Mouse (Mus musculus) forebrain, embryonic 16.5 days (tissue): ENCODE measurements at regions not wholly inside any gene's neighbourhood (a gene's known extent, or its start where the extent isn't known, plus 50 kb on each side); places are given as distances from the start of the nearest gene placed in this dataset.
A peak's percentile ranks its signal among the peaks of the same experiment; 100 is the strongest.
"Not testable (repeated sequence)": the region's sequence is repeated elsewhere in the genome, so short reads cannot be mapped to it uniquely, and the experiment has no call there.

Source experiments
- ATAC-seq: fragments of 200-750 bp; cut with Nextera tagmentation; 2 replicates; pipeline ENCODE4 v1.8.0; 2017; ENCODE audit warnings: mild to moderate bottlenecking, moderate library complexity
- H3K27ac ChIP-seq: fragments of 300-500 bp; sonication (generic); 2 replicates; pipeline ENCODE4 v1.5.1; 2014; ENCODE audit warnings: low read length, control low read depth
- H3K27me3 ChIP-seq: fragments of 300-500 bp; sonication (generic); replicated peaks from 2 replicates; pipeline ENCODE4 v1.6.1; 2014; ENCODE audit warnings: low read length; ENCODE audit not compliant: control insufficient read depth, insufficient read depth
- H3K36me3 ChIP-seq: fragments of 300-500 bp; sonication (generic); 2 replicates; pipeline ENCODE4 v1.6.1; 2014; ENCODE audit not compliant: control insufficient read depth, insufficient read depth
- H3K4me1 ChIP-seq: fragments of 300-500 bp; sonication (generic); replicated peaks from 2 replicates; pipeline ENCODE4 v1.6.1; 2014; ENCODE audit warnings: low read length; ENCODE audit not compliant: control insufficient read depth, insufficient read depth
- H3K4me2 ChIP-seq: fragments of 300-500 bp; sonication (generic); 2 replicates; pipeline ENCODE4 v1.6.1; 2014; ENCODE audit warnings: mild to moderate bottlenecking, low read length, control low read depth
- H3K4me3 ChIP-seq: fragments of 300-500 bp; sonication (generic); replicated peaks from 2 replicates; pipeline ENCODE4 v1.5.1; 2014; ENCODE audit warnings: mild to moderate bottlenecking, low read length, control low read depth
- H3K9ac ChIP-seq: fragments of 300-500 bp; sonication (generic); replicated peaks from 2 replicates; pipeline ENCODE4 v1.6.1; 2014; ENCODE audit warnings: low read depth, low read length, control low read depth
- H3K9me3 ChIP-seq: fragments of 300-500 bp; sonication (generic); 2 replicates; pipeline ENCODE4 v1.6.1; 2016; ENCODE audit warnings: low read length; ENCODE audit not compliant: control insufficient read depth
- WGBS: fragments of 180-500 bp; shearing (Covaris S2); extraction: QIAGEN DNeasy Blood & Tissue Kit; methylation state at CpG from one replicate; pipeline ENCODE4 v1.1.7; 2014; 5-methylcytosine and 5-hydroxymethylcytosine counted together

DNA sequence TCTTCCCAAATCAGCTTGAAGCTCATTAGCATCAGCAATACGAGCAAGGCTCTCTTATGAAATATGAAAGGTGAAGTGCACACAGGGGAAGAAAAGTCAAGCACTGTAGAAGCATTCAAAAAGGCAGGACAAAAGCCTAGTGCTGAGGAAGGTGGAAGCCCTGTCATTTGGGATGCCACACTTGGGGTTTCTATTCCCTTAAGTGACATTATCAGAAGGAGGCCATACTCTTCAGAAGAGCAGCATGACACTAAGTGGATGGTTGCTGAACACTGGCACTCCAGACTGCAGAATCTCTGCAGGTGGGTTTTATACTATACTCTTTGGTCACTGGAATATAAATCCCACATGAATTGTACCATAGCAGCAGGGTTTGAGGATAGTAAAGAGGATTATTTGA is 120.4 kb upstream of the Pcsk1 start:
- no peaks in the 10 kb centered on the region for H3K9me3 ChIP-seq
- H3K4me3 ChIP-seq = no peak overlapping the region
- 36% methylated on average over 1 of the region's 1 CpGs for WGBS
- no peaks in the 10 kb centered on the region for H3K27me3 ChIP-seq
- peak; percentile 40; the same call in 1 of the 2 replicates for ATAC-seq
- no peak overlapping the region for H3K4me2 ChIP-seq
- H3K27ac ChIP-seq = no peak overlapping the region
- no peak overlapping the region for H3K9ac ChIP-seq
- no peaks in the 10 kb centered on the region for H3K4me1 ChIP-seq
- H3K36me3 ChIP-seq = no peaks in the 10 kb centered on the region

DNA sequence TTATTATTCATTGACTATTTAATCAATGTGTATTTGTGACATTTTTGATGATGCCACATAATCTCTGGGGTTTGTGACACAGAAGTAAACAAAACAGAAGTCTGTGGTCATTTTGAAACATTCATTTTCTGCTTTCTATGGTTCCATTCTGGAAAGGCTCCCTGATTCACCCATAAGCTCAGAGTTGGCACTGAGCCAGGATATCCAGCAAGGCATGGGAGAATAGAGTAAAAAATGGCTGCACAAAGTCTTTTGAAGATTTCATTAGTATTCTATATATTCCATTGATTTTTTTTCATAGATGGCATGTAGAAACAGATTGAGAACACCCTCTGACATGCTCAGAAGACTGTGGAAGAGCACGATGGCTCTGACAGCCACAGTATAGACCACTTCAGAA is 133.8 kb upstream of the Pcsk1 start:
- no peak for ATAC-seq
- Histone ChIP-seq H3K4me1 (no peaks in the 10 kb centered on the region), H3K9ac (no peak overlapping the region), H3K9me3 (no peaks in the 10 kb centered on the region), H3K27ac (no peak overlapping the region), H3K4me3 (no peak overlapping the region), H3K27me3 (no peaks in the 10 kb centered on the region), H3K4me2 (no peak overlapping the region), H3K36me3 (no peaks in the 10 kb centered on the region)
- 64% methylated on average over 1 of the region's 1 CpGs for WGBS

DNA sequence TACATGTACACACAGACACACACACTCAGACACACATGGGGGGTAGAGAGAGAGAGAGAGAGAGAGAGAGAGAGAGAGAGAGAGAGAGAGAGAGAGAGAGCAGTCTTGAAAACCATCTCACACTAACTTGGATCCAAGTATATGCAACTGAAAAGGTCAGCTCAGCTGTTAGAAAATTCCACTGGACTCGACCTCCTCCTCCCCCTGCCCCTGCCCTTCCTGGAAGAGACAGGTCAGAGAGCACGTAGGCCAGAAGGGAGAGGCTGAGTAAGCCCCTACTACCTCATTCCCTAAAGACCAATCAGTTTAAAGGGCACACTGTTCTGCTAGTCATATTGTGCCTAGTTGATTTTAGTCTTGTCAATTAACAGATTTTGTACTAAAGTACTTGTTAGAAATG is 105.0 kb upstream of the Cast start:
- not testable (repeated sequence) for H3K27ac ChIP-seq, ATAC-seq, H3K4me1 ChIP-seq, H3K9ac ChIP-seq, H3K36me3 ChIP-seq, H3K4me2 ChIP-seq, H3K27me3 ChIP-seq, H3K9me3 ChIP-seq, H3K4me3 ChIP-seq
- 29% methylated on average over 2 of the region's 2 CpGs for WGBS

DNA sequence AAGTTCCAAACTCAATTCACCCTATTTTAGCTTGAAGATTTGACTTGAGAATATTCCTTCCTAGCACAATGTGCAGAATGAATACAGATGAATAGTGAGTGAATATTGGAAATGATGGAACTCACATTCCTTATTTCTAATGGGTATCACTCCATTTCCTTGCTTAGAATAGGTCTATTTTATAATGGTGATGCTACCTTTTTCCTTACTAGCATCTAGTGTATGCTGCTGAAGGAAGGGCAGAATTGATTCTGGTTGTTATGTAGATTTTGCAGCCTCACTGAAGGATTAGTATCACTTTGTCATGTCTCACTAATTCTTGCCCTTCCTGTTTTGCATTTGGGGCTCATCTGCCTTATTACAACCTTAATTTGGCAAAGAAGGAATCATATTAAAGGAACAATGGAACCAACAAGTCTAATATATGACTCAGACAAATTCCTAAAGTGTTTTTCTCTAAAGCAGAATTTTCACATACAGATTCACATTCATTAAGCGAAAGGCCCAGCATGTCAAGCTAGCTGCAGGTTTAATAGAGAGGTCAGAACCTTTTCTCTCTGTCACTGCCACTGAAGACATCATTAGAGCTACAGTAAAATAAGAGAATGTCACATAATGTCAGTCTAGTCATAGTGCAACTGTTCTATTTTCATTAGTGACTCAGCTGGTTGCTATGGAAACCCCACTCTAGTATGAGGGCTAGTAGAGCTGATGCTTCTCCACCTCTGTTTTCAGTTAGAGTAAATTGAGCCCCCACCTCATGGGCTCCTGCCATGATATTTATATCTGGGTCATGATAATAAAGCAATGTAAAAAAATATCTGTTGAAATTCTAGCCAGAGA is 94.8 kb upstream of the Cast start:
- WGBS = 78% methylated on average over 1 of the region's 1 CpGs
- Histone ChIP-seq H3K4me2 (no peak overlapping the region), H3K27ac (no peak overlapping the region), H3K9ac (no peak overlapping the region), H3K9me3 (no peaks in the 10 kb centered on the region), H3K36me3 (no peaks in the 10 kb centered on the region), H3K27me3 (no peaks in the 10 kb centered on the region), H3K4me1 (no peaks in the 10 kb centered on the region), H3K4me3 (no peak overlapping the region)
- ATAC-seq = peak; percentile 86

DNA sequence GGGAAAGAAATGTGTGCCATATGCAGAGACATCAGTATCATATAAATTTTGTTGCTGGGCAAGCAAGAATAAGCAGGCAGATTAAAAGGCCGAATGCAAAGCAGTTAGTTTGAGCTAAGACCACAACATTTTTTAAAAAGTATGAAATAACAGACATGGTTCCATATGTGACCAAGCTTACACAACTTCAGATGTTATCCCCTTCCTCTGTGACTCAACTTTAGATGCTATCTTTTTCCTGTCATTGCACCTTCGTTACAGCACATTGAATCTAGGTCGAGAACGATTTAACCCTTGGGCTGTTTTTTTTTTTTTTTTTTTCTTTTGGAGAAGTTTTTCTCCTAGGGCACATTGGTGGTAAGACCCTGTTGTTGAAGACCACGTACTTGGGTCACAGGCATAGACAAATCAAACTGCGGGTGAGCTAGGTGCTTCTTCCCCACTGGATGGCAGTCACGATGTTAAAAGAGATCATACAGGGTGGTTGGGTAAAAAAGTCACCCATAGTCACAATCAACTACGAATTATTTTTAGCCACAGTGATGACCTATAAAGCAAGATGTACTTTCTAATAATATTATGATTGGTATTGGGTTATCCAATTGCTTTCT is 81.4 kb upstream of the Cast start:
- no peak for ATAC-seq
- 87% methylated on average over 8 of the region's 8 CpGs for WGBS
- Histone ChIP-seq H3K27ac (no peak overlapping the region), H3K36me3 (no peaks in the 10 kb centered on the region), H3K4me3 (no peak overlapping the region), H3K9me3 (no peaks in the 10 kb centered on the region), H3K9ac (no peak overlapping the region), H3K4me2 (no peak overlapping the region), H3K27me3 (no peaks in the 10 kb centered on the region), H3K4me1 (no peaks in the 10 kb centered on the region)

DNA sequence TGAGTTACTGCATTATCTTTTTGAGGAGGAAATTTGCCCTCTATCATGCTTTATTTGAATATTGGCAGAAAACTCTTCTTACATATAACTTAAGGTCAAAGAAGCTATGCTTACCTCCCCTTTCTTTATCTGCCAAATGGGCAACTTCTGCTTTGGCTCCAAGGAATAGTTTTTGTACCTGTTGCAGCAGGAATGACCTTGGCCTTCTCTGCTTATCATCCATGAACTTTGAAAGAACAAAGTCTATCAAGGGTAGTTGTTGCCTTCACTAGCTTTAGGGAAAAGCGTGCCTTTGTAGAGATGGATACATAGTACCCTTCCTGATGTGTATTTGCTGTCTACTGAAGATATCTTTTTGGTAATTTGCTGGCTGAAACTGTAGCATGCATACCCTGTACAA is 59.1 kb upstream of the Cast start:
- Histone ChIP-seq H3K27me3 (no peaks in the 10 kb centered on the region), H3K27ac (no peak overlapping the region), H3K4me3 (no peak overlapping the region), H3K9me3 (no peaks in the 10 kb centered on the region), H3K4me1 (no peaks in the 10 kb centered on the region), H3K9ac (no peak overlapping the region), H3K36me3 (no peaks in the 10 kb centered on the region), H3K4me2 (no peak overlapping the region)
- WGBS = 76% methylated on average over 1 of the region's 1 CpGs
- ATAC-seq = no peak

DNA sequence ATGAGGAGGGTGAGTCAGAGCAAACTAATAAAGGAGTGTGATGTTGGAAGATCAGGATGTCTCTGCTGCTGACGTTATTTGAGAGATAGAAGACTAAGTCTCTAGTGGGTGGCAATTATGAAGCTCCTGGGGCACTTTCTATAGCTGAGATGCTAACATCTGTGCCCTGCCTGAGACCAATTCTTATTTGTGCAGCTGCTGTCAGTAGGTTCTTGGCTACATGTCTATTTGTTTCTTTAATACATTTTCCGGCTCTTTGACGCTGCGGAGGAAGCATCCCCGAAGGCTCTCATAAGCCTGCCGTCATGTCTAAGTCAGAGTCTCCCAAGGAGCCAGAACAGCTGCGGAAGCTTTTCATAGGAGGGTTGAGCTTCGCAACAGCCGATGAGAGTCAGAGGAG is 55.4 kb upstream of the Cast start:
- no peak overlapping the region for H3K27ac ChIP-seq
- H3K9me3 ChIP-seq = no peaks in the 10 kb centered on the region
- H3K27me3 ChIP-seq = no peaks in the 10 kb centered on the region
- no peak overlapping the region for H3K9ac ChIP-seq
- H3K4me2 ChIP-seq = no peak overlapping the region
- H3K4me3 ChIP-seq = no peak overlapping the region
- 87% methylated on average over 9 of the region's 9 CpGs for WGBS
- H3K36me3 ChIP-seq = no peaks in the 10 kb centered on the region
- no peaks in the 10 kb centered on the region for H3K4me1 ChIP-seq
- no peak for ATAC-seq

DNA sequence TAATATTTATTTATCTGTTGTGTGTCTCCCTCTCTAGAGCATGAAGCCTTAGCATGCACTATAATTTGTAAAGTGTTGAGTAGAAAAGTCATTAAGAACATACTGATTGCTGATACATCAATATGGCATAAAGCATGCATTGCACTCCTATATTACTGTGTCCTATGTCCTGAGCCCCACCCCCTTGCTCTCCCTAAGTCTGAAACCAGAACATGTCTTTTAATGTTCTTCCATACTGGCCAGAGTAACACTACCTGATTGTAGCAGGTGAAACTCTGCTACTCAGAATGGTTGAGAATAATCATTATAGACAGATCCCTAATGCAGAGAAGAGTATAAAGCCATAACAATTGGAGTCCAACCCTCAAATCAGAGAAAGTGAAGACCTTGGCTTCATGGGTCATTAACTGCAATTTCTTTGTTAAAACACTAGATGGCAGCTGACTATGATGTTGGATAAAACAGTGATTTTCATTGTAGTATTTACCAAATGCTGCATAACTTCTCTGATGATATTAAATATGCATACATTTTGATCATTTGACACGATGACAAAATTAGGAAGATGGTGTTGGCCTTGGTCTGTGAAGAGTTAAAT is 52.9 kb upstream of the Cast start:
- Histone ChIP-seq H3K4me3 (no peak overlapping the region), H3K9me3 (no peaks in the 10 kb centered on the region), H3K9ac (no peak overlapping the region), H3K27ac (no peak overlapping the region), H3K36me3 (no peaks in the 10 kb centered on the region), H3K4me2 (no peak overlapping the region), H3K4me1 (no peaks in the 10 kb centered on the region), H3K27me3 (no peaks in the 10 kb centered on the region)
- ATAC-seq = no peak
- 6% methylated on average over 1 of the region's 1 CpGs for WGBS
